Mouse (Mus musculus) CD8-positive naive resting alpha-beta T cell, adult 2 months (primary cell): ENCODE measurements around the gene Slc5a11.

ENCODE experiments used
- DNase-seq, 2 experiments: peaks; one replicate each; pipeline ENCODE4 v3.0.0; 2022; ENCODE audit warnings: low read depth in 2 of 2, low spot score in 2 of 2

Gene Slc5a11

DNA sequence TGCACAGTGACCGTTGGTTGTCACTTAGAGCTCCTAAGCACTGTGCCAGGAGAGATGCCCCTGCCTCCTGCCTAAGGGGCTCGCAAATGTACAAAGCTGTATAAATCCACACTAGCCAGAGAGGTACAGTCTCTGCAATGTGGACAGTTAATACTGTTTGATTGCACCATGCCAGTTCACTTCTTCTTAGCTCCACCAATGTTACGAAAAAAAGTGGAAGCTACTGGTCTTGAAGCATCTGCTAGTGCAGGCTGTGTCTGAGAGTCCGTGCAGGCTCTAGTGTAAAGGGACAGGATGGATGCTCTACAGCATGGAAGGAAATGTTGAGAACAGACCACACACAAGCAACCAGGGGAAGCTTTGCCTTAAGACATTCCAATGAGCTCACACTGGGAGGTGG lies 62.0 kb downstream of the Slc5a11 start:
- no peak for DNase-seq

DNA sequence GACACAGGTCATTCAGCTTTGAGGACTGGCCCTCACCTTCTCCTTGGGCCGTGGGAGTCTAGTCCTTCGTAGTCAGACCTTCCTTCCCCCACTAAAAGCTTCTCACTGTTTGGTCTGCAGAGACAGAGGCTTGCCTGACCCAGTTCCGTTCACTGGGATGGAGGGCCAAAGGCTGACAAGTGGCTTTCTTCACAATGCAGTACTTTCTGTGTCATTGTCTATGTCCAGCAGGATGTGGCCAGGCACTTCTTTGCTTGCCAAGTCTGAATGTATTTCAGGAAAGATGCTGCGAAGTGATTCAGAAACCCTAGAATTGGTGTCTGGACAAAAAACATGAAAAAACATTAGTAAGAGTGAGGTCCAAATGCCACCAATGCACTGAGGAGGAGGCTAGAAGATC lies 65.2 kb downstream of the Slc5a11 start:
- DNase-seq = no peak

- DNase-seq = no peak
Measured at GRCm38 (mm10) chr7:123283826-123284225, 69.2 kb downstream of the Slc5a11 start.

DNA sequence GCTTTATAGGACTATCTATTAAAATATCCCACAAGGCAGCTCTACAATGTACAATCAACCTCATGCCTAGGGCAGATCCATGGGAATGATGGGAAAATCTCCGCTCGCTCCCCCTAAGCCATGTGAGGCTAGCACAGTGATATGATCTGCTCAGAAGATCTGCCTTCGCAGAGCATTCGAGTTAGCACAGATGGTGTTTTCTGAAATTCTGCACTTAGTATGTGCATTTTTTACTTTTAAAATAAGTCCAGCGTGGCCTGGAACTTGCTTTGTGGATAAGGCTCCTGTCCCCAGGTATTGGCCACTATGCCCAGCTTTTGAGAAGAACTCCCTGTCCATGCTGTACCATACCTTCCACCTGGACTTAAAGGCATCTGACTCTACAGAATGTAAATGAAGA lies 71.3 kb downstream of the Slc5a11 start:
- no peak for DNase-seq

DNA sequence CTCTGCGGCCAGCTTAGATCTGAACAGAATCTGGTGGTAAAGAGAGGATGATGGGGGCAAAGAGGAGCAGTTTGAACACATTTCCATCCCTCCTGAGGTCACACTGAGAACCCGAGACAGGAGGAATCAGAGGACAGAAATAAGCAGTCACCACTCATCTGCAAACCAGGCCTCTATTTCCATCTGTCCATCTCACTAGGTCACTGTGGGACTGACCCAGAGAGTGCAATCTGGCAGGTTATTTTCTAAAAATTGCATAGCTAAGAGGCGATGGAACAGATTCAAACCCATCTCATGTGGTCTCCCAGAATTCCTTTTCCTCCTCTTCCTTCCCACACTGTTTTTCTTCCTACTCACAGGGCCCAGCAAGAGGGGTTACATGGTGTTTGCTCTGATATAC lies 73.3 kb downstream of the Slc5a11 start:
- DNase-seq = no peak

- no peak for DNase-seq
Measured at GRCm38 (mm10) chr7:123289176-123289575, 74.6 kb downstream of the Slc5a11 start.

DNA sequence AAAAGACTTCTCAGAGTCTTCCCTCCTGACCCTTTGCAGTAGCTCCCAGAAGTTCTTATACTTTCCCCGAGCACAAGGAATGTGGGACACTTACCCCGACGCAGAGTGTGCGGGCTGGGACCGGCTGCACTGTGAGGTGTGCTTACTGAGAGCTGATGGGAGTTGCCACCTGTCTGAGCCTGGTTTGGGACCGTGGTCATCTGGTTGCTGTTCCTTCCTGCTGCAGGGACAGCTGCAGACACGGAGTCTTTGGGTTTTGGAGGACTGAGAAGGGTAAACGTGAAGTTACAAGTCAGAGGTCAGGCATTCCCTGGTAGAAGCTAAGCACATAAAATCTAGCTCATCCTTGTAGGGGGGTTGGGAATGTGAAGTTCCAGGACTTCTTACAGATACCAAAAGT lies 77.4 kb downstream of the Slc5a11 start:
- no peak for DNase-seq

- DNase-seq = no peak
Measured at GRCm38 (mm10) chr7:123293898-123294297, 79.3 kb downstream of the Slc5a11 start.

- no peak for DNase-seq
Measured at GRCm38 (mm10) chr7:123295423-123295822, 80.8 kb downstream of the Slc5a11 start.

DNA sequence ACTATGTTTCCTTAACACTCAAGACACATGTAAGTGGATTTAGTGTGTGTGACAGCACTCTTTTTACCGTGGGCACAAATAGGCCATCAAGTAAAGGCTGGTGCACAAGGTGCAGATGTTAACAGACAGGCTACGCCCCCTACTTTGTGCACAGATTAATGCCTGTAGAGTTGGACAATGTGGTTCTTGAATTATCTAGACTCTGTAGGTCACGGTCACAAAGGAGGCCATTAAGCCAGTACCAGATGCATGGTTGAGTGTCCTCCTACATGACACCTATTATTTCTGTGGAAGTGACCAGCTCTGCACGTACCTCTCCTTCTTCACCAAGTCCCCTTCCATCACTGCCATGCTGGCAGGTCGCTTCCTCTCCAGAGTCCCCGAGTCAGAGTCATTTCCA lies 81.5 kb downstream of the Slc5a11 start:
- no peak for DNase-seq

GRCm38 (mm10) chr7:123298225-123298624 lies 83.6 kb downstream of the Slc5a11 start:
- no peak for DNase-seq

GRCm38 (mm10) chr7:123300258-123300657 lies 85.7 kb downstream of the Slc5a11 start:
- no peak for DNase-seq

GRCm38 (mm10) chr7:123305397-123305796 lies 90.8 kb downstream of the Slc5a11 start:
- DNase-seq = no peak

DNA sequence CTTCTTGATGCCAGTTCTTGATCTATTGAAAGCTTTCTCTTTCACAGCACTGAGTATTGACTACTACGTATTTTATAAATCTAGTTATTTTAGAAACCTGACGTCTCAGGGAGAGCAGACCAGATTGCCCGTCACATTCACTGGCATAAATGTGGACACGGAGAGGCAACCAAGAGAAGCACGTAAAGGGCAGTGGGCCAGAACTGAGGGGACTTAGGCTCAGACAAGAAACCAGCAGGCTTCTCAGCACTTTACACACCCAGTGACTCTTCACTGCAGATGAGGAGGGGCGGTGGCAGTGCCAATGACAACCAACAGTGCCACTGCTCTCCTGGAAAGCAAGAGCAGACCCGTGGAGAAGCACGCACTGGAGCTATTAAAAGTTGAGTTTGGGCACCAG lies 92.7 kb downstream of the Slc5a11 start:
- no peak for DNase-seq

DNA sequence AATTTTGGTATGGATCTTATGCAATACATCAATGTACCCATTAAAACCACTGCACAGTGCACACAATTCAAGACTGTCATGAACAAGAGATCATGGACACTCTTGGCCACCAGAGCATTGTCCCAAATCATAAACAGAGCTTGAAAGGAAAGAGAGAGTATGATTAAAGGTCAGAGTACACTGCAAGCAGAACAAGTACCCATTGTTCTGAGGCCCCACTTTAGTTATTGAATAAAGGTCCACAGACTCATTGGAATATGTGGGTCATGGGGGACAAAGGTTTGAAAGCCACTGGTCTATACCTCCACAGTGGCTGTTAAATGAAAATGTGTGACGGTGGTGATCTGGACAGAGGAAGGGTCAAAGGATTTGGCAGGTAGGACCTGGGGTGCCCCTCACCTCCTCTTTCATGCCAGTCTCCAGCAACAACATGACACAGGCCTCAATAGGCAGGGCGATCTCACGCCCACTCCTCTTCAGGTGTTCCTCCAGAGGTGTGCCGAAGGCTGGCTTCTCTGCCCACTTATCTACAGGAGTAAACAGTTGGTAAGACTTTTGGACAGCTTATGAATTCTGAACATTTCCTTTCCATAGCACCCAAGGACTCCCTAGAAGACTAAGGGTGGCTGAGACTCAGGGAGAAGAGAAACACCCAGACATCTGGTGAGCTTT lies 93.4 kb downstream of the Slc5a11 start:
- DNase-seq = no peak

- no peak for DNase-seq
Measured at GRCm38 (mm10) chr7:123311836-123312235, 97.3 kb downstream of the Slc5a11 start.

DNA sequence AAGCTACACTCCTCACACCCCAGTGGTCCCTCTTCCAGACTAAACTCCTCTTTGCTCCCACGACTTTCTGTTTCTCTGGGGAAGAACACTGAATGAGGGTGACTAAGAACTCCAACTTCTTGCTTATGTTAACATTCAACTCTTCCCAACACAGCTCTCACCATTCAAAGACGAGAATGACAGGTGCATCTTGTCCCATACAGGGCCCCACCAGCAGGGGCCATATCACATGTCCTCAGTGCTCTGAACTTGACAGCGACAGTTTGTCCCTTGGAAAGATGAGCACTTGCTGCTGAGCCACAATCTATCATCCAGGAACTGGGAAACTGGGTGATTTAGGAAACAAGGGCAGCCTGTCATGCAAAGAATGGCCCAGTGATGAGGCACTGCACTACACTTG lies 98.2 kb downstream of the Slc5a11 start:
- DNase-seq = no peak

- DNase-seq = no peak
Measured at GRCm38 (mm10) chr7:123322452-123323121, 108.0 kb downstream of the Slc5a11 start.
